ENCODE assay signal across 8 mouse cellular contexts in genomic region chr6:83427968-83428731, GRCm38 (mm10). TPM values are rescaled to one million over a fixed set of nuclear protein-coding genes. Genes with fewer than 3 reads are reported as not detected.
DNase-seq lines count a peak whose midpoint lies in the region; ATAC-seq and TF ChIP-seq lines count a peak whose summit lies in the region.

No protein-coding gene starts in this region.

- TF ChIP-seq CTCF in thymus, adult 2 months (IDR thresholded peaks at IDR 0.05; ENCODE audit: borderline replicate concordance, control insufficient read depth, extremely low read depth, insufficient read depth, low read length, poor library complexity): no peak

- no peak for DNase-seq in thymus, adult 2 months
- DNase-seq in thymus, postnatal 10 days (ENCODE audit: low spot score in 2 of 2): no peak
- peak; percentile 84 to 88 for DNase-seq in cerebellum, postnatal 10 days
- DNase-seq in heart, adult 8-10 months (ENCODE audit: low spot score): peak; percentile 44
- no peak for DNase-seq in liver

- peaks cover 22% of the 10 kb centered on the region for H3K4me1 ChIP-seq in thymus, adult 2 months (replicated peaks; ENCODE audit: control insufficient read depth, insufficient read depth, low read length)
- H3K4me1 ChIP-seq in kidney, embryonic 16.5 days (ENCODE audit: insufficient read depth, low read length): peaks cover 37% of the 10 kb centered on the region
- peaks cover 25% of the 10 kb centered on the region for H3K4me1 ChIP-seq in lung, embryonic 16.5 days (replicated peaks; ENCODE audit: control insufficient read depth, insufficient read depth, low read length)
- H3K4me1 ChIP-seq in stomach, embryonic 15.5 days: peaks cover 32% of the 10 kb centered on the region

- H3K27me3 ChIP-seq in thymus, adult 2 months (ENCODE audit: control insufficient read depth, insufficient read depth, low read length): no peaks in the 10 kb centered on the region
- no peaks in the 10 kb centered on the region for H3K27me3 ChIP-seq in kidney, embryonic 16.5 days (ENCODE audit: insufficient read depth, low read length)
- no peaks in the 10 kb centered on the region for H3K27me3 ChIP-seq in lung, embryonic 16.5 days (ENCODE audit: control insufficient read depth, insufficient read depth, low read depth, low read length)
- H3K27me3 ChIP-seq in stomach, embryonic 15.5 days (replicated peaks): no peaks in the 10 kb centered on the region

- peak overlapping the region; percentile 59 for H3K27ac ChIP-seq in thymus, adult 2 months (ENCODE audit: control insufficient read depth, insufficient read depth, low read length)
- H3K27ac ChIP-seq in kidney, embryonic 16.5 days (ENCODE audit: low read length): peak overlapping the region; percentile 23
- peak overlapping the region; percentile 36 for H3K27ac ChIP-seq in lung, embryonic 16.5 days (ENCODE audit: low read length)
- peak overlapping the region; percentile 54 for H3K27ac ChIP-seq in stomach, embryonic 15.5 days

- 43% methylated on average over 5 of the region's 5 CpGs for WGBS in thymus, adult 2 months
- WGBS in kidney, embryonic 16.5 days: 55% methylated on average over 5 of the region's 5 CpGs
- 27% methylated on average over 5 of the region's 5 CpGs for WGBS in lung, embryonic 16.5 days
- WGBS in stomach, embryonic 15.5 days: 36% methylated on average over 5 of the region's 5 CpGs

- H3K9ac ChIP-seq in kidney, embryonic 16.5 days (replicated peaks; ENCODE audit: low read length): no peak overlapping the region
- no peak overlapping the region for H3K9ac ChIP-seq in lung, embryonic 16.5 days (ENCODE audit: low read length)
- H3K9ac ChIP-seq in stomach, embryonic 15.5 days: no peak overlapping the region

- no peak for ATAC-seq in kidney, embryonic 16.5 days (ENCODE audit: low FRiP score, low TSS enrichment)
- ATAC-seq in lung, embryonic 16.5 days (ENCODE audit: low read depth): peak; percentile 75; the same call in 1 of the 2 replicates
- ATAC-seq in stomach, embryonic 15.5 days (ENCODE audit: insufficient read depth, low FRiP score, low read depth): peak; percentile 32; the same call in 1 of the 2 replicates

- H3K9me3 ChIP-seq in kidney, embryonic 16.5 days (ENCODE audit: low read length): no peaks in the 10 kb centered on the region
- H3K9me3 ChIP-seq in lung, embryonic 16.5 days (ENCODE audit: control insufficient read depth, low read length): no peaks in the 10 kb centered on the region
- no peaks in the 10 kb centered on the region for H3K9me3 ChIP-seq in stomach, embryonic 15.5 days

- no peak overlapping the region for H3K4me2 ChIP-seq in kidney, embryonic 16.5 days (replicated peaks; ENCODE audit: low read depth, low read length)
- H3K4me2 ChIP-seq in lung, embryonic 16.5 days (ENCODE audit: low read depth, low read length): no peak overlapping the region
- no peak overlapping the region; the same call in 1 of the 2 replicates for H3K4me2 ChIP-seq in stomach, embryonic 15.5 days

- no peaks in the 10 kb centered on the region; the same call in 1 of the 2 replicates for H3K36me3 ChIP-seq in thymus, adult 2 months (ENCODE audit: control insufficient read depth, insufficient read depth, low read length)
- H3K36me3 ChIP-seq in kidney, embryonic 16.5 days (ENCODE audit: insufficient read depth, low read length): peaks cover 8% of the 10 kb centered on the region
- peaks cover 12% of the 10 kb centered on the region; the same call in 1 of the 2 replicates for H3K36me3 ChIP-seq in lung, embryonic 16.5 days (ENCODE audit: control insufficient read depth, insufficient read depth, low read length)
- peaks cover 12% of the 10 kb centered on the region; the same call in 1 of the 2 replicates for H3K36me3 ChIP-seq in stomach, embryonic 15.5 days

- no peak for TF ChIP-seq POLR2A in thymus, adult 2 months (IDR thresholded peaks at IDR 0.05; ENCODE audit: control insufficient read depth, extremely low read depth, insufficient read depth, low read length, poor library complexity)

- no peak overlapping the region for H3K4me3 ChIP-seq in thymus, adult 2 months (ENCODE audit: control insufficient read depth, insufficient read depth, low read length)
- no peak overlapping the region for H3K4me3 ChIP-seq in kidney, embryonic 16.5 days (ENCODE audit: low read length)
- no peak overlapping the region for H3K4me3 ChIP-seq in lung, embryonic 16.5 days (ENCODE audit: low read length)
- H3K4me3 ChIP-seq in stomach, embryonic 15.5 days (replicated peaks): no peak overlapping the region

RNA-seq across cellular contexts. Expression of gene Tet3, which starts 30.7 kb away (rescaled TPM):
- polyA plus RNA-seq in thymus, adult 2 months (2012; rRNA removed): 32.6 and 43.3 TPM in 2 replicates
- 10 to 100 TPM; 15.5 to 19.8 (median 17.2) TPM for total RNA-seq in heart, adult 8-10 months (2022)
- polyA plus RNA-seq in kidney, embryonic 16.5 days (2015; fragmentation: Nextera tagmentation; extraction: Ambion mirVana): 48.9 and 65.3 TPM in 2 replicates
- 43.8 and 47.1 TPM in 2 replicates for polyA plus RNA-seq in lung, embryonic 16.5 days (2015; fragmentation: Nextera tagmentation; extraction: Ambion mirVana)
- 39.6 and 40.0 TPM in 2 replicates for polyA plus RNA-seq in stomach, embryonic 15.5 days (2015; fragmentation: Nextera tagmentation; extraction: Ambion mirVana)

Comparison
In these comparisons a context has a peak if more than half of its experiments do, and no peak if none do; other contexts are left out.
1. DNase-seq: peak in cerebellum, postnatal 10 days (2 of 2) and heart, adult 8-10 months (single experiment); none in thymus, adult 2 months (single experiment), thymus, postnatal 10 days (0 of 2) and liver (single experiment).
2. Peak in every context shown above with its lines, with median percentiles within 50 percentile points of each other: H3K27ac ChIP-seq.